Mouse (Mus musculus): ENCODE data around the gene Mtcl1. TPM values are rescaled to one million over a fixed set of nuclear protein-coding genes. Genes with fewer than 3 reads are reported as not detected.

Gene Mtcl1
- total RNA-seq, 2 experiments from 2014 or later, result 4.4 to 4.6 TPM

DNA sequence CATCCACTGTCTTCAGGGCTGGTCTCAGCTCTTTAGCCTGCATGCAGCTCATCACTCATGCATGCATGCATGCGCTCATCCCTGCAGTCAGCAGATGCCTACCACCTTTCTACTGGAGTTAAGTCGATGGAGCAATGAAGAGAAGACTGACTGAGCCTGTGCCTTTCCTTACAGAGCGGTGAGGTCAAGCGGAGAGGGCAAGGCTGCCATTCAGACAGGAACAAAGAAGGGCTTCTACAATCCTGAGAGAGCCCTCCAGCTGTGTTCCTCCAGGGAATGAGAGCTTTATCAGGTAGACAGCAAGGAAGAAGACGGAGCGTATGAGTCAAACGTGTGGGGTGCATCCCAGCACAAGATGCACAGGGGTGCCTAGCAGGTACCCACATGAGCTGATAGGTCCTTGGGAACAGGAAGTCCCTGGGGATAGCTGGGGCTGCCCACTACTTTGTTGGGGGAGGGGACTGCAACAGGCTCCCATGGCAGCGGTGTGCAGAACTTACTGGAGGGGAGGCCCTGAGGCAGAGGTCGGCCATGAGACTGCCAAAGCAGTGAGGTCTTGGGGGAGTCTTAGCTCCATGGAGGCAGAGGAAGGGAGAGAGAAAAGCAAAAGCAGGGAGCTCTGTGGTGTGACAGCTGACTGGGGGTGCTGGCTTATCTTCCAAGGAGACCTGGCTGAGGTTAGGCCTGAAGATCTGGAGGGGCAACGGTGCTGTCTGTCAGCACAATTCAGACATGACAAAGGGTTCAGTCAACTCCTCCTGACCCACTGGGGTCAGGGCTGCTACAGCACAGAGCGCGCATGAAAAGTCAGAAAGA lies 37.2 kb downstream of the Mtcl1 start:
- DNase-seq, result no peak
- intact Hi-C loops (cut with DNase I), result no loop called here

- intact Hi-C loops (cut with DNase I), result no loop called here
- DNase-seq, result no peak
Observed at GRCm38 (mm10) chr17:66410884-66411426, 38.6 kb downstream of the Mtcl1 start.

DNA sequence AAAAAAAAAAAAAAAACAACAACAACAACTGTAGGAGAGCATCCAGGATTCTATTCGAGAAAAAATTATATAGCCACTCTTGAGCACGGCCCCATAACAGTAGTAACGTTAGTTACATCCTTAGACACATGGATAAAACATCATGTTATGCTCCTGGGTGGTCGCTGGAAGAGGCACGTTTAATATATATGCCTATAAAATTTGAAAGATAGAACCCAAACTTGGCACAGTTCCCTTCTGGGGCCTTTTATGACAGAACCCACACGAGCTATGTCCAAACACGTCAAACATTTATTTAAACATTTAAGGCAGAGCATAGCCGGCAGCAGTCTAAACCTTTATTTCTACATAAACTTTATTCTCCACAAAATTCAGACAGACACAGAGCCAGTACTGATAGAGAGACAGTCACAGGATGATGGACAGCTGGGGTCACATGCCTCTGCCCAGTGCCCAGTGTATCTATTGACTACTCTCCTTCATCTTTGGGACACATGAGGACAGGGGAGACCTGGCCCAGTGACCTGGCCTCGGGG lies 40.4 kb downstream of the Mtcl1 start:
- intact Hi-C loops (cut with DNase I), result no loop called here
- DNase-seq, result no peak

- DNase-seq, result no peak
- intact Hi-C loops (cut with DNase I), result no loop called here
Observed at GRCm38 (mm10) chr17:66408400-66408799, 41.1 kb downstream of the Mtcl1 start.

DNA sequence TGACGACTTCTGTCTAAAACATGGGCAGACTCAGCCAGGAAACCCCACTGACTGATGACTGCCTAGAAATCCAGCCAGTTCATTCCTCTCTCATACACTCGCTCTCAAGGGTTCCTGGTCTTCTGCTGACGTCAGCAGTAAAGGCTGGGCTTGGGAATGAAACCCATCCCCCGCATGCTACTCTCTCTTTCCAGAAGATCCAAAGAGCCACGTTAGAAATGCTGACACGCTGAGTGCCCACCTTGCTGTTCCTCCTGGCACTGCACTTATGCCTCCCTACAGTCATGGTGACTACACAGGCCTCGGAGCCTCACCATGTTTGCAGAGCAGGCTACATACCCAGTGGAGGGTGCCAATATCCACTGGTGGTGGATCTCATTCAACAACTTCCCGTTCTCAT lies 41.7 kb downstream of the Mtcl1 start:
- intact Hi-C loops (cut with DNase I), result no loop called here
- no peak for DNase-seq

DNA sequence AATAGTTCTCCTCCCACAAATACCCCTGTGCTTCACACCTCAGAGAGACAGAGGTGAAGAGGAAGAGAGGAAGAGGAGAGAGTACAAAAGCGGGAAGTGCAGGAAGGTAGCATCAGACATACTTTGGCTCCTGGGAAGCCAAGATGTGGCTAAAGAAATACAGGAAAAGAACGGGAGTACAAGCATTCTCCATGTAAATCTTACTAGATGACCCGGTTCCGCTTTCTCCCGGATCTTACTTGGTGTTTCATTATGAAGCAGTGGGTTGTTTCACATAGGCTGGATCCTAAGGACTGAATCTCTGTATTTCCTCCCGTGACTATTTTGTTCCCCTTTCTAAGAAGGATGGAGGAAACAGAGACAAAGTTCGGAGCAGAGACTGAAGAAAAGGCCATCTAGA lies 43.9 kb downstream of the Mtcl1 start:
- DNase-seq, result no peak
- intact Hi-C loops (cut with DNase I), result no loop called here

DNA sequence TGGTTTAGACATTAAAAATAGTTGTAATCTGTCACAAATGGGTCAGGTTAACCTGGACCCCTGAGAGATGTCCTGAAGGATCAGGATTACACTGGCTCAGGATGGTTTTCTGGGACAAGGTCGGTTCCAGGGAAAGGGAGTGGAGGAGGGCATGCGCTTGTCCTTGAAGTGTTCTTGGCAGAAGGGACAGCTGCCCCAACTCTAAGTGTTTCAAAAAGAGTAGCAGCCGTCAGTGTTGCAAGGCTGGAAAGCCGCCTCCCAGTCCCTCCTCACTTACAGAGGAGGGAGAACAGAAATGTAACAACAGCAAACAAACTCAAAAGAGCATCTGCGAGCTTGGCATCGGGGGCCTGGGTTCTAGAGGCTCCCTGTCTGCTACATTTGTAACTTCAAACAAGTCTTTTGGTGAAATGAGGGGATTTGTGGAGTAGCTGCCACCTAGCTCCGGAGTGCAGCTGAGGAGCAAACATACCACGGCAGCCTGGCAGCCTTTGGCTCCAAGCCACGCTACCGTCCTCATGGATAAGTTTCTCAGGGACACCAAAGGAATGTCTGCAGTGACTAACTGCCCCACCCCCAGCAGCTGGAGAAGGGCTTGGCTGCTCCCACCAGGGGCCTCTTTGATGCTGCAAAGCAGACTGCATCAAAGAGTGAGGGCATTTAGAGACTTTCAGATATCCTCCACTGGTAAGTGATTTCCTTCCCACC lies 44.5 kb downstream of the Mtcl1 start:
- peak; percentile 35 to 37 for DNase-seq
- intact Hi-C loops (cut with DNase I), result no loop called here

DNA sequence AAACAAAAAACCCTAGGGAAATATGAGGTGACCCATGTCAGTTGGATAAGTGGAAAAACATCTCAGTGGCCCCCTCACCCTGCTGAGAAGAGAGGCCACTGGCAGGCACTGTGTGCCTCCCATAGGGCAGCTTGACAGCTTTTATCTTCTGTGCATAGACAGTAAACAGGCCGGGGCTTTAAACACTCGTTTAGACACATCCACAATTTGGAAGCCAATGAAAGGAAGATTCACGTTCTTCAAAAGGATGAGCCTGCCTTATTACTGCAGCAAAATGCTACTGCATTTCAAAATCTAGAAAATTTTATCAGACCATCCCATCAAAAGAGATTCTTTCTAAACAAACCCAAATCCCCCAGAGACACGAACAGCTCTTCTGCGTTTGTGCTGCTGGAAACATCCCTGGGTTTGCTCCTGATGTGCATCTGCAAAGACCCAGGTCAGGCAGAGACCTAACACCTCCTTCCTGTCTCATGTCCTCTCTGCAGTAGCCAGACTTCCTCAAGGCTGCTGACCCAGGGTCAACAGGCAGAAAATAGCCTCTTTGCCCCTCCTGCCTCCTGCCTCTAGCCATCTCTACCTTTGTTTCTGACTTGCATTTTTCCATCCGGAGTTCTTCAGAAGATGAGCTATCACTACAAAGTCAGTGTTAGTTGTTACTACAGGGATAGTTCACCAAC lies 46.6 kb downstream of the Mtcl1 start:
- intact Hi-C loops (cut with DNase I), result no loop called here
- DNase-seq, result no peak

DNA sequence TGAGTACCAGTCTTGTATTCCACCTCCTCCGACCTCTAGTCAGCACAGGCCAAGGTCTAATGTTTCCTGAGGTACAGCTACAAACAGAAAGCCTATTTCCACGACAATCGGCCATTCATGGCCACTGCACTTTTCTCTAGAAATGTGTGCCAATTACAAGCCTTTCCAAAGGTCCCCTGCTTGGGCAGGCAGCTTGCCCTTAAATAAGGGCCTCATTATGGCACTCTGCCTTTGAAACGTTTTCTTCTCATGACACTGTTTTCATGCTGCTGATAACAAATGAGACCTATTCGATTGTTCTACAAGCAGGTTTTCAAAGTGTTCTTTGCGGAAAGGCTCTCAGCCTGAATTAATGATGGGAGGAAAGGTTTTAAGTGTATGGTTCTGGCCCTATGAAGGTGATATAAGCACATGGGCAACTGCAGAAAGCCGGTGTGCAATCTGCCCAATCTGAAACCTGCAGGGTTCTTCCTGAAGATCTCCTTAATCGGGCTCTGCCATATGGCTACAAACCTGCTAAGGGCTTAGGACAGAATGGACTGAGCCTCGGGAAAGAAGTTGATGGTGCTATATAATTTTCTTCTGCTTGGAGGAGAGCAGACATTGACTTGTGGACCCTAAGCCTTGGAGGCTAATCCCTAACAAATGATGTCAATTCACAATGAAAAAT lies 47.8 kb downstream of the Mtcl1 start:
- DNase-seq, result no peak
- intact Hi-C loops (cut with DNase I), result no loop called here

GRCm38 (mm10) chr17:66399780-66400179 lies 49.8 kb downstream of the Mtcl1 start:
- DNase-seq, result no peak
- intact Hi-C loops (cut with DNase I), result no loop called here

GRCm38 (mm10) chr17:66394571-66394970 lies 55.0 kb downstream of the Mtcl1 start:
- peak; percentile 15 to 35 for DNase-seq
- intact Hi-C loops (cut with DNase I), result no loop called here

GRCm38 (mm10) chr17:66388307-66388706 lies 61.2 kb downstream of the Mtcl1 start:
- DNase-seq, result no peak
- intact Hi-C loops (cut with DNase I), result no loop called here

DNA sequence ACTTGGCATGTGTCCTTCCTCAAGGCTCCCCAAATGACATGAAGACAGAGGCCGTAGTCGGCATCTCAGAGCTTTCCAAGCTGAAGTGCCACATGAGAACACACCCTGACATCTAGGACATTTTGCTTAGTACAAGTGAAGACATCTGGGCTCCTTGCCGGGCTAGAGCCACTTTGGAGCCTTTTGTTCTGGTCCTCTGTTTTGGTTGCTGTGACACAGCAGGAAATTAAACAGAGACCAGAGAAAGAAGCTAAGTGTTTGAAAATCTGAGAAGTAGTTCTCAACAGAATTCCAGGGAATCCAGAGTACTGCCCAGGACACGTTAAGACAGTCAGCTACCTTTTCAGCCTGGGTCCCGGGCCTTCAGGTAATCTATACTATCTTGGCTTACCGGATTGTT lies 68.2 kb downstream of the Mtcl1 start:
- no peak for DNase-seq
- intact Hi-C loops (cut with DNase I), result no loop called here

DNA sequence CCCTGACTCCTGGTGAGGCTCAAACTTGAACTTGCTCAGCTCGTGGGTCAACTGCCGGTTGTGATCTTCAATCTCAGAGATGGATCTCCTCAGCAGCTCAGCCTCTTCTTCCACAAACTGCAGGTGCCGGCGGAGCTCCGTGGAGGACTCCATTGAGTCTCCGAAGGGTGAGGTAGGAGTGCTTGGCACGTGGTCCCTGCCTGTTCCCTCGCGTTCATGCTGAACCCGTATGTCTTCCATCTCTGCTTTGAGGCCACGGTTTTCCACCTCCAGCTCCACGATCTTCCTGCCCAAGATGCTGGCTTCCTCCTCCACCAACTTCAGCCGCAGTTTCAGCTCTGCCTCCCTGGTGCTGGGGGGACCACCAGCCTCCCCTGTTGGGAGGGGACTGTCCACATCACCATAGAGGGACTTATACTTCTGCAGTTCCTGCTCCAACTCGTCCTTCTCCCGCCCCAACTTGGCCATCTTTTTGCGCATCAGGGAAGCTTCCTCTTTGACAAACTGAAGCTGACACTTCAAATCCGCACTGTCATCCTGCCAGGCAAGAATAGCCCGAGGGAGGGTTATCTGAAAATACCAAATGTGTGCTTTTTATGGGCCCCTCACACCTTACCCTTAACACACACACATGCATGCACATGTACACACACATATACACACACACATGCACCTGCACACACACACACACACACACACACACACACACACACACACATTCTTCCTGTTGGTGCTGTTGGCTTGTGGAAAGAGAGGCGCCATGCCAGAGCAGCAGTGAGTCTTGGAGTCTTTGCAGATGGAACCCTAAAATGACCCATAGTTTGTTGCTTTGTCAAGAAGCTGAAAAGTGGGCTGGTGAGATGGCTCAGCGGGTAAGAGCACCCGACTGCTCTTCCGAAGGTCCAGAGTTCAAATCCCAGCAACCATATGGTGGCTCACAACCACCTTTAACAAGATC lies 69.4 kb downstream of the Mtcl1 start:
- no peak for DNase-seq
- intact Hi-C loops (cut with DNase I), result no loop called here

DNA sequence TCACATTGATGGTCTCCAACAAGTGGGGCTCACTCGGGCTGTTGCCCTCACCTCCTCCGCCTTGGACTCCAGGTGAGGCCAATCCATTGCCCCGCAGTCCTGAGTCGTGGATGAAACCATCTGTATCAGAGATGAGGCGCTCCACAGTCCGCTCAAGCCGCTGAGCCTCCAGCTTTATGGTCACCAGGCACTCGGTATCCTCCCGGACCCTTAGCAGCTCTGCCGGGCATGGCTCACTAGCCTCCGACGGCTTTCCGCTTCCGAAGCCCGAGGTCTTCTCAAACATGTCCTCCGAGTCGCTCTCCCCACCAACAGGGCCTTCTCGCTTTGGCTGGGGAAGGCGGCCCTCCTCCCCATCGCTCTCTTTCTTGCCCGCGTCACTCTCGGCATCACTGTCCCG lies 70.2 kb downstream of the Mtcl1 start:
- DNase-seq, result no peak
- intact Hi-C loops (cut with DNase I), result no loop called here

DNA sequence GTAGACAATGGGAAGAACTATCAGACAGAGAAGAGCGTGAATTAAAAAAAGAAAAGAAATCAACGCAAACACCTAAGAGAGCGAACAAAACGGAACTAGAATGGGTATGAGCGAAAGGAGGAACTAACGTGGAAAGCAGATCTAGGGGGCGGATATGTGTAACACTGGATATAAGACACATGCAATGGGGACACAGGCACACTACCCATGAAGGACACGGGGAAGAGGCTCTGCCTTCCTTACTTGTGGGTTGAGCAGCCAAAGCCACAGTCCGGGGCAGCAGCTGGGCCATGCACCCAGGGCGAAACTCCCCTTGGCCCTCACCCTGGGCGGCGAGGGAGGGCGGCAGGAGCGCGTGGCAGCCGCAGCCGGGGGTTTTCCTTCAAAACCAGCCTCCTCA lies 71.4 kb downstream of the Mtcl1 start:
- DNase-seq, result no peak
- intact Hi-C loops (cut with DNase I), result no loop called here

DNA sequence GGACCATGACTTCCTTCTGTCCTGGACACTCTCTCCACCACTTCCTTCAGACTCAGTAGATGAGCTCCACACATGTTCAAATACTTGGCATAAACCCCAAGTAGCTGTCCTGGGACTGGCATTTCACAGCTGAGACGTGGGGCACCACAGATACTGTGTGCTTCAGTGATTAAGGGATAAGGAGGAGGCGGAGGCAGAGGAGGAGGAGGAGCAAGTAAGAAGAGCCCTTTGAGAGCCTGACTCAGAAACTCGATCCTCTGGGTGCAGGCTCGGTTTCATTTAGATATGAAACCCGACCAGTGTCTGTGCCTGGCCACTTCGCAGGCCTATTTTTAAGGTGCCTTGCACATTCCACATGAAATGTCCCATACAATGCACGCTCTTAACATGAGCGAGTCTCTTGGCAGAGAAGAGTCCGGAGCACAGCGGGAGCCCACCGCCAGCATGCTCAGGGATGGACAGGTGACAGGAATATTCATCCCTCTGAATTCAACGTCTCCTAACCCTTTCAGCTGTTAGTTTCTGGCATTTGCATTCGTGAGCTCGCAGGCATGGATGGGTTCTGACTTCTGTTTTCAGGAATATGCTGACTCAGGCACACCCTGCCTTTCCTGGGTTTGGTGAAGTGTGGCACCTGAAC lies 74.8 kb downstream of the Mtcl1 start:
- intact Hi-C loops (cut with DNase I), result no loop called here
- DNase-seq, result no peak

GRCm38 (mm10) chr17:66370867-66371266 lies 78.7 kb downstream of the Mtcl1 start:
- DNase-seq, result no peak
- intact Hi-C loops (cut with DNase I), result no loop called here

GRCm38 (mm10) chr17:66369777-66370176 lies 79.8 kb downstream of the Mtcl1 start:
- no peak for DNase-seq
- intact Hi-C loops (cut with DNase I), result no loop called here
